Mouse (Mus musculus): ENCODE data around the gene Oasl2.
A peak's percentile ranks its signal among the peaks of the same experiment; 100 is the strongest.

DNA sequence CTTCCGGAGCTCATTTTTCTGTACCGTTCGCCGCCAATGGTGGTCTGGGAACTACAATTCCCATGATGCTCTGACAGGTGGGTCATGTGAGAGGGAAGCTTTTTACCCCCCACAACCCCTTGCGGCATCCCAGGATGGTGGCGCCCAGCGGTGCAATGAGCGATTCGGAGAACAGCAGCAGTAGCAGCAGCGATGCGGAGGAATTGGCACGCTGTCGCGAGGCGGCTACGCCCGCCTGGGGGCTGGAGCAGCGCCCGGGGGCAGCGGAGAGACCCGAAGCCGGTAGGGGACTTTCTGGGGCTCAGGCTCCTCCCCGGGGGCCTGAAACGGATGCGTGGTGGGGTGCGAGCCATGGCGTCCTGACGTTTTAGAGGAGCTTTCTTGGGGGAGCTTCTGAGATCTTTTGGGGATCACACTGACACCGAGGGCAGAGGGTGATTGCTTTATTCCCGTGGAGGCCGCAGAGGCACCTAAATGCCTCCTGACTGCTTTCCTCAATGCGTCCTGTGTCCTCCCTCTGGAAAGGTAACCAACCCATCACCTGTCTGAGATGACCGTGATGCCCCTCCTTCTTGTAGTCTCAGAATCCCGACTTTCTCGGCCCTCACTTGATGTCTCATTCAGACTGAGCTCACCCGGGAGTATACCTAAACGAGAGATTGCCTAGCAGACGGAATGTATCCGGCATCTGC, 45.5 kb downstream of the Oasl2 start, which contains the start of gene 2210016L21Rik:
- peak; percentile 88 for TF ChIP-seq POLR2A (IDR thresholded peaks at IDR 0.05; ENCODE audit: insufficient read length, low read depth)
- TF ChIP-seq MYOG (IDR thresholded peaks at IDR 0.05; ENCODE audit: control insufficient read depth in 1 of 3, insufficient read depth in 1 of 3, insufficient read length in 2 of 3, low read depth in 2 of 3) = no peak
- TF ChIP-seq REST (IDR thresholded peaks at IDR 0.05; ENCODE audit: insufficient read depth, insufficient read length) = no peak
- no peak for TF ChIP-seq MAX (IDR thresholded peaks at IDR 0.05; ENCODE audit: low read depth)
- no peak for TF ChIP-seq CEBPB (IDR thresholded peaks at IDR 0.05; ENCODE audit: insufficient read depth, poor library complexity, severe bottlenecking)
- no peak for TF ChIP-seq E2F4 (IDR thresholded peaks at IDR 0.05; ENCODE audit: insufficient read depth)
- no peak for TF ChIP-seq TCF12 (IDR thresholded peaks at IDR 0.05; ENCODE audit: insufficient read depth, poor library complexity, severe bottlenecking)
- TF ChIP-seq USF1 (IDR thresholded peaks at IDR 0.05; ENCODE audit: low read depth) = peak; percentile 99
- no peak for TF ChIP-seq MYOD1 (IDR thresholded peaks at IDR 0.05; ENCODE audit: control insufficient read depth in 1 of 3, insufficient read length in 2 of 3, low read depth in 2 of 3)
- no peak for TF ChIP-seq TCF3 (IDR thresholded peaks at IDR 0.05; ENCODE audit: insufficient read length, low read depth)
- peak; percentile 80 for TF ChIP-seq POLR2AphosphoS2 (IDR thresholded peaks at IDR 0.05; ENCODE audit: insufficient read length, low read depth)
- TF ChIP-seq SRF (IDR thresholded peaks at IDR 0.05; ENCODE audit: control insufficient read depth, insufficient read length, low read depth) = peak; percentile 26
